Mouse (Mus musculus): Measurements from ENCODE around the gene Cbx6.

Cbx6 gene

GRCm38 (mm10) chr15:79802304-79802703 is 32.2 kb downstream of the Cbx6 start:
- no peak for DNase-seq

GRCm38 (mm10) chr15:79801646-79802045 is 32.8 kb downstream of the Cbx6 start:
- no peak for DNase-seq

- DNase-seq = no peak
Observed at GRCm38 (mm10) chr15:79800701-79801100, 33.8 kb downstream of the Cbx6 start.

- DNase-seq = no peak
Observed at GRCm38 (mm10) chr15:79798591-79798990, 35.9 kb downstream of the Cbx6 start.

GRCm38 (mm10) chr15:79797680-79798079 is 36.8 kb downstream of the Cbx6 start:
- DNase-seq = no peak

- DNase-seq = no peak
Observed at GRCm38 (mm10) chr15:79797096-79797495, 37.4 kb downstream of the Cbx6 start.

GRCm38 (mm10) chr15:79796256-79796655 is 38.2 kb downstream of the Cbx6 start:
- peak; percentile 84 for DNase-seq

GRCm38 (mm10) chr15:79794173-79794572 is 40.3 kb downstream of the Cbx6 start:
- no peak for DNase-seq

GRCm38 (mm10) chr15:79793076-79793475 is 41.4 kb downstream of the Cbx6 start:
- no peak for DNase-seq

- no peak for DNase-seq
Observed at GRCm38 (mm10) chr15:79792455-79792854, 42.0 kb downstream of the Cbx6 start.

- no peak for DNase-seq
Observed at GRCm38 (mm10) chr15:79791502-79791901, 43.0 kb downstream of the Cbx6 start.

- no peak for DNase-seq
Observed at GRCm38 (mm10) chr15:79790905-79791304, 43.6 kb downstream of the Cbx6 start.

- no peak for DNase-seq
Observed at GRCm38 (mm10) chr15:79790111-79790510, 44.4 kb downstream of the Cbx6 start.

GRCm38 (mm10) chr15:79787815-79788214 is 46.7 kb downstream of the Cbx6 start:
- no peak for DNase-seq

GRCm38 (mm10) chr15:79785056-79785455 is 49.4 kb downstream of the Cbx6 start:
- no peak for DNase-seq

GRCm38 (mm10) chr15:79777749-79778148 is 56.7 kb downstream of the Cbx6 start, which contains the start of gene Dnal4:
TSS of gene Dnal4 (minus strand) at chr15:79777849.
- DNase-seq = no peak

- no peak for DNase-seq
Observed at GRCm38 (mm10) chr15:79775662-79776061, 58.8 kb downstream of the Cbx6 start.

GRCm38 (mm10) chr15:79774117-79775027 is 60.1 kb downstream of the Cbx6 start:
- DNase-seq = peak; percentile 95

Data from right cerebral cortex, postnatal 14 days (tissue).